Mouse (Mus musculus): ENCODE results near the gene Cela3b.

GRCm38 (mm10) chr4:137469081-137469844 lies 38.9 kb upstream of the Cela3b start:
- TF ChIP-seq CTCF (IDR thresholded peaks at IDR 0.05) (no peak), POLR2A (IDR thresholded peaks at IDR 0.05; ENCODE audit: insufficient read depth, low read depth, low read length) (no peak), EP300 (IDR thresholded peaks at IDR 0.05; ENCODE audit: insufficient read depth, low read depth, low read length) (no peak)

All from heart, adult 2 months (tissue).